Mouse (Mus musculus) 416B (cell line): ENCODE results near the gene Olfr1031.
"Not testable (repeated sequence)": the region's sequence is repeated elsewhere in the genome, so short reads cannot be mapped to it uniquely, and the experiment has no call there.

Source experiments
- DNase-seq: peaks from one replicate; pipeline ENCODE4 v3.0.0; 2011; ENCODE audit warnings: low read depth

The Olfr1031 gene

GRCm38 (mm10) chr2:85990004-85990403 is at the start of gene Olfr1031:
Gene Olfr1031, plus strand, starts transcription at chr2:85990304.
- DNase-seq, result no peak

DNA sequence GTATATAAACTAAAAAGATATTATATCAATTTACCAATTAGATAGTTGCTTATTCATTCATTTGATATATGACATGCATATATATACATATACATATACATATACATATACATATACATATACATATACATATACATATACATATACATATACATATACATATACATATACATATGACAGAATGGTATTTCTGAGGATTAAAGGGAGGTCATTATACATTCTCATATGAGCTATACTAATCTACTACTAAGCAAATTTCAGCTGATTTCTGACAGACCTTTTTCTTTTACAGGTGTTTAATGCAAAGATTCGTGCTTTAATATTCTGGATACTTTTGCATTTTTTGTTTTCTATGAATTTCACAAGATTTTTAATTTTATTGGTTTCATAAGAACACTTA is 40.0 kb upstream of the Olfr1031 start, which contains the start of gene Olfr1028:
Olfr1028 (plus strand) TSS at position 301 of the 400 bp plus-strand sequence.
- no peak for DNase-seq

DNA sequence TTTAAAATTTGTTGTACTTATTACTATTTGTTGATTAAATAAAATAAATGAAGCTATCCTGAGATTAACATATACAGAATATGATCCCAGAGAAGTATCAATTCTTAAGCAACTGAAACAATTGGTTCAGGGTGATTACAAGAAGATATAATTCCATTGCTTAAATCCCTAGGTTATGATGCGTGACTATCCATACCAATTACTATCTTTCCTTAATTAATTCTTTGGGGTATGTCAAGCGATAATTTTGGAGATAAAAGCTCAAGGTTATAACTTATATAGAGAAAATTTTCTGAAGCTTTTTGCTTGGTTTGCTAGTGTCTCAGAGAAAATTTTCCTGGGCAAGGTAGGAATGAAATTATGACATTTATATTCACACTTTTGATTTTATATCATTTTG is 16.5 kb upstream of the Olfr1031 start, which contains the start of gene Olfr1029:
Olfr1029 (plus strand) TSS at position 301 of the 400 bp plus-strand sequence.
- no peak for DNase-seq

DNA sequence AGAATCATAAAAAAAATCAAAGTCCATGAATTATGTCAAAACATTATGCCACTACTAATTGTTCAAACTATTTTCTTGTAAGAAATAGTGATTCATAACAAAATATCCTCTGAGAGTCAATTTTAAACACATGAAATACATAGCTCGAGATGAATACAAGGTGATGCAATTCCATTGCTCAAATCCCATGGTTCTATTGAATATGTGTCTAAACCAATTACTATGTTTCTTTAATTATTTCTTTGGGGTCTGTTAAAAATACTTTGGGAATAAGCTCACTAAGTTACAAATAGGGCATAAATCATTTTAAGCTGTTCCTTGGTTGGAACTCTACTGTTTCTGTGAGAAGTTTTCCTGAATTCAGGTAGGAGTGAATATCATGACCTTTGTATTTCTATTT is 11.1 kb upstream of the Olfr1031 start, which contains the start of gene Olfr1030:
Olfr1030 (plus strand) TSS at position 301 of the 400 bp plus-strand sequence.
- DNase-seq, result no peak

DNA sequence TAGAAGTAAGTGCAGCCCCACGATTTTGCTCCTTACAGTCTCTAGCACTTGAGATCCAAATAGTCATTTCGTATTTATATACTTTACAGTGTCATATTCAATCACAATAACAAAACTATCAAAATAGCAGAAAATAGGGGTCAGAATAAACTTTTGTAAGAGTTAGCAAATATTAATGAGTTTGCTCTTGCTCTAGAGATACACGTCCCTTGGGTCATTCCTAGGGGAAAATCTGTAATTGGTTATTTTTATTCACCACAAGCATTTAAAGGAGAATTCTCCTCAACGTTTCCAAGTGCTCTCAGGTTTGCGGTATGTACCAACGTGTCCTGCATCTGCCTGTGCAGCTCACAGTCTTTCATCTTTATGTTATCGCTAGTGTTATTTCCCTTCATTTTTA is 15.1 kb downstream of the Olfr1031 start, which contains the start of gene Olfr1032:
Olfr1032 (plus strand) TSS at position 301 of the 400 bp plus-strand sequence.
- no peak for DNase-seq

DNA sequence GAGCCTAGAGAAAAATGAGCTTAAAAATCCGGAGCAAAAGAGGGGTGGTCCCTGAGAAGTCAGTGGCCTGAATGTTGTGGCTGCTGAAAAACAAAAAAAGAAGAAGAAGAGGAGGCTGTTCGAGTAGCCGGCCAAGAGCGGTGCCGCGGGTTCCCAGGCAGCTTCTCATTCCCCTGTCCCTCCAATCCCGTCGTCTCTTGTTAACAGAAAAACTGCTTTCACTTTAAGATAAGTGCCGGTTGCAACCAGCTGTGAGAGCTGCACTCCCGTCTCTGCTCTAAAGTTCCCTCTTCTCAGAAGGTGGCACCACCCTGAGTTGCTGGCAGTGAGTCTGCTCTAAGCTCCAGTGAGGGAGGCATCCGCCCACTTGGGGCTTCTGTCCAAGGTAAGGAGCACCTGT is 30.3 kb downstream of the Olfr1031 start, which contains the start of gene Olfr1033:
Olfr1033 (plus strand) TSS at position 228 of the 400 bp plus-strand sequence.
- peak; percentile 15 for DNase-seq

DNA sequence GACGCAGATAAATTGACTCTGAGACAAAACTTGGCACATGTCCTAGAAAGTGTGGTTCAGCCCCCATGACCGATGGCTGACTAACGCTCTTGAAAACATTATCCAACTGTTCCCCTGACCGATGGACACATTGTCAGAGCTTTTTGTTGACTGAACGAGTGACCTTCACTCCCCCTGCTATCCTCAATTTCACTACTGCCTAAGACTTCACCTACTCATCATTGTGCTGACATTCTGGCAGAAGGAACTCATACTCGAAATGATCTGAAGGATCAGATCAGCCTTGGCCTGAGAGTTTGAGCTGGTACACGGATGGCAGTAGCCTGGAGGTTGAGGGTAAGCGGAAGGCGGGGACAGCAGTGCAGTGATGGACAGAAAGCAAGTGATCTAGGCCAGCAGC is 31.4 kb downstream of the Olfr1031 start:
- DNase-seq, result not testable (repeated sequence)
